Comparison of ENCODE assay signal across 8 mouse cellular contexts in genomic region chr8:71823655-71824622, GRCm38 (mm10). TPM values are rescaled to one million over a fixed set of nuclear protein-coding genes. Genes with fewer than 3 reads are reported as not detected.
A peak's percentile ranks its signal among the peaks of the same experiment; 100 is the strongest.
DNase-seq lines count a peak whose midpoint lies in the region; ATAC-seq and TF ChIP-seq lines count a peak whose summit lies in the region.
"Not testable (repeated sequence)": the region's sequence is repeated elsewhere in the genome, so short reads cannot be mapped to it uniquely, and the experiment has no call there.

No protein-coding gene starts in this region.

- H3K9ac ChIP-seq in embryonic facial prominence, embryonic 14.5 days (ENCODE audit: low read depth, low read length); hindbrain, embryonic 11.5 days (ENCODE audit: low read depth, low read length); intestine, embryonic 16.5 days (ENCODE audit: low read depth, low read length); limb, embryonic 14.5 days (ENCODE audit: low read depth, low read length, severe bottlenecking); lung, postnatal 0 days (replicated peaks; ENCODE audit: low read depth); stomach, postnatal 0 days (ENCODE audit: low read length): not testable (repeated sequence)

- not testable (repeated sequence) for H3K36me3 ChIP-seq in embryonic facial prominence, embryonic 14.5 days (ENCODE audit: control insufficient read depth, insufficient read depth, low read length); hindbrain, embryonic 11.5 days (ENCODE audit: control insufficient read depth, insufficient read depth, low read length); intestine, embryonic 16.5 days (ENCODE audit: control insufficient read depth, insufficient read depth, low read length); limb, embryonic 14.5 days (ENCODE audit: control insufficient read depth, insufficient read depth, low read length); lung, postnatal 0 days (ENCODE audit: insufficient read depth, low read length); stomach, postnatal 0 days (ENCODE audit: control insufficient read depth, insufficient read depth, low read length)

- H3K4me3 ChIP-seq in embryonic facial prominence, embryonic 14.5 days (ENCODE audit: low read depth, low read length); hindbrain, embryonic 11.5 days (ENCODE audit: low read depth, low read length); intestine, embryonic 16.5 days (ENCODE audit: low read length); limb, embryonic 14.5 days (replicated peaks; ENCODE audit: low read length); lung, postnatal 0 days (ENCODE audit: low read depth, low read length); stomach, postnatal 0 days (ENCODE audit: low read depth, low read length): not testable (repeated sequence)

- not testable (repeated sequence) for TF ChIP-seq CTCF in lung, postnatal 0 days (IDR thresholded peaks at IDR 0.05); stomach, postnatal 0 days (IDR thresholded peaks at IDR 0.05; ENCODE audit: low read depth)

- H3K4me2 ChIP-seq in embryonic facial prominence, embryonic 14.5 days (ENCODE audit: low read depth, low read length); hindbrain, embryonic 11.5 days (replicated peaks; ENCODE audit: low read depth, low read length); intestine, embryonic 16.5 days (ENCODE audit: low read depth, low read length); limb, embryonic 14.5 days (replicated peaks; ENCODE audit: low read depth, low read length, severe bottlenecking); lung, postnatal 0 days (replicated peaks; ENCODE audit: low read depth, low read length); stomach, postnatal 0 days (replicated peaks; ENCODE audit: low read depth): not testable (repeated sequence)

- ATAC-seq in embryonic facial prominence, embryonic 14.5 days (ENCODE audit: low read depth), result peak; percentile 53; the same call in 1 of the 2 replicates
- peak; percentile 52 for ATAC-seq in hindbrain, embryonic 11.5 days (ENCODE audit: low FRiP score)
- peak; percentile 53 for ATAC-seq in intestine, embryonic 16.5 days
- ATAC-seq in limb, embryonic 14.5 days (ENCODE audit: low FRiP score, low read depth), result peak; percentile 38; the same call in 1 of the 2 replicates
- ATAC-seq in lung, postnatal 0 days, result peak; percentile 32
- ATAC-seq in monocyte, adult 5-6 weeks (replicated peaks; ENCODE audit: insufficient number of reproducible peaks, low FRiP score, low TSS enrichment, poor library complexity, severe bottlenecking), result peak; percentile 66
- ATAC-seq in stomach, postnatal 0 days (ENCODE audit: low FRiP score, low TSS enrichment), result peak; percentile 77

- not testable (repeated sequence) for DNase-seq in embryonic facial prominence, embryonic 14.5 days (ENCODE audit: low spot score); hindbrain, embryonic 11.5 days (ENCODE audit: low spot score); limb, embryonic 14.5 days (ENCODE audit: low spot score); lung, postnatal 0 days (ENCODE audit: low spot score); stomach, postnatal 0 days (ENCODE audit: low spot score)
- DNase-seq in heart, adult 11 months, result peak; percentile 87

- H3K4me1 ChIP-seq in embryonic facial prominence, embryonic 14.5 days (ENCODE audit: control insufficient read depth, insufficient read depth, low read length); hindbrain, embryonic 11.5 days (replicated peaks; ENCODE audit: control insufficient read depth, insufficient read depth, low read length); intestine, embryonic 16.5 days (ENCODE audit: control insufficient read depth, insufficient read depth, low read length); limb, embryonic 14.5 days (ENCODE audit: control insufficient read depth, insufficient read depth, low read length); lung, postnatal 0 days (ENCODE audit: insufficient read depth, low read depth, low read length); stomach, postnatal 0 days (replicated peaks; ENCODE audit: control insufficient read depth, insufficient read depth): not testable (repeated sequence)

- TF ChIP-seq EP300 in lung, postnatal 0 days (IDR thresholded peaks at IDR 0.05); stomach, postnatal 0 days (optimal IDR thresholded peaks at IDR 0.05): not testable (repeated sequence)

- H3K27me3 ChIP-seq in embryonic facial prominence, embryonic 14.5 days (replicated peaks; ENCODE audit: control insufficient read depth, insufficient read depth, low read length); hindbrain, embryonic 11.5 days (ENCODE audit: control insufficient read depth, insufficient read depth, low read length); intestine, embryonic 16.5 days (replicated peaks; ENCODE audit: control insufficient read depth, insufficient read depth, low read length); limb, embryonic 14.5 days (ENCODE audit: control insufficient read depth, insufficient read depth, low read length); lung, postnatal 0 days (replicated peaks; ENCODE audit: insufficient read depth, low read length); stomach, postnatal 0 days (ENCODE audit: control insufficient read depth, insufficient read depth, low read length): not testable (repeated sequence)

- TF ChIP-seq POLR2A in limb, embryonic 14.5 days (IDR thresholded peaks at IDR 0.05; ENCODE audit: borderline replicate concordance, extremely low read depth, insufficient read depth, insufficient read length), result not testable (repeated sequence)

- 68% methylated on average over 3 of the region's 3 CpGs for WGBS in embryonic facial prominence, embryonic 14.5 days
- WGBS in hindbrain, embryonic 11.5 days, result 77% methylated on average over 3 of the region's 3 CpGs
- 71% methylated on average over 3 of the region's 3 CpGs for WGBS in intestine, embryonic 16.5 days
- WGBS in limb, embryonic 14.5 days, result 64% methylated on average over 3 of the region's 3 CpGs
- 57% methylated on average over 3 of the region's 3 CpGs for WGBS in lung, postnatal 0 days
- WGBS in stomach, postnatal 0 days, result 64% methylated on average over 3 of the region's 3 CpGs

- not testable (repeated sequence) for H3K27ac ChIP-seq in embryonic facial prominence, embryonic 14.5 days (replicated peaks; ENCODE audit: low read depth, low read length); hindbrain, embryonic 11.5 days (ENCODE audit: low read depth, low read length); intestine, embryonic 16.5 days (ENCODE audit: low read length); limb, embryonic 14.5 days (replicated peaks; ENCODE audit: low read depth, low read length); lung, postnatal 0 days (ENCODE audit: low read length); stomach, postnatal 0 days (replicated peaks)

- H3K9me3 ChIP-seq in embryonic facial prominence, embryonic 14.5 days (ENCODE audit: control insufficient read depth, low read length); hindbrain, embryonic 11.5 days (ENCODE audit: control insufficient read depth, low read length); intestine, embryonic 16.5 days (ENCODE audit: control insufficient read depth, low read length); limb, embryonic 14.5 days (ENCODE audit: control insufficient read depth, low read length); lung, postnatal 0 days (ENCODE audit: low read length); stomach, postnatal 0 days (ENCODE audit: control insufficient read depth, low read length): not testable (repeated sequence)

RNA-seq across cellular contexts. Expression of gene Zfp709, which starts 57.9 kb away (rescaled TPM):
- polyA plus RNA-seq in embryonic facial prominence, embryonic 14.5 days (2014; fragmentation: Nextera tagmentation; extraction: Ambion mirVana), result 7.1 and 7.9 TPM in 2 replicates
- 6.6 and 8.2 TPM in 2 replicates for polyA plus RNA-seq in hindbrain, embryonic 11.5 days (2014; fragmentation: Nextera tagmentation; extraction: Ambion mirVana)
- polyA plus RNA-seq in intestine, embryonic 16.5 days (2015; fragmentation: Nextera tagmentation; extraction: Ambion mirVana), result 4.6 and 5.1 TPM in 2 replicates
- 1.9 and 2.3 TPM in 2 replicates for polyA plus RNA-seq in limb, embryonic 14.5 days (2012; rRNA removed)
- 7.9 and 9.0 TPM in 2 replicates for polyA plus RNA-seq in limb, embryonic 14.5 days (2014; fragmentation: Nextera tagmentation; extraction: Ambion mirVana)
- polyA plus RNA-seq in lung, postnatal 0 days (2015; fragmentation: Nextera tagmentation; extraction: Ambion mirVana), result 3.6 and 3.9 TPM in 2 replicates
- total RNA-seq in monocyte, adult 5-6 weeks (2017), result 9.5 to 30.7 TPM (median 18.6 TPM) in 3 replicates
- polyA plus RNA-seq in stomach, postnatal 0 days (2015; fragmentation: Nextera tagmentation; extraction: Ambion mirVana), result 2.7 and 2.8 TPM in 2 replicates
